Mouse (Mus musculus) myocyte (in vitro differentiated cells): Measurements from ENCODE around the gene Tbx5.

Source experiments
- MYOG ChIP-seq, 3 experiments: IDR thresholded peaks; one replicate each; pipeline ENCODE4 v1.6.1; 2011; ENCODE audit warnings: control low read depth in 2 of 3, low read depth in 2 of 3, mild to moderate bottlenecking in 2 of 3; ENCODE audit not compliant: insufficient read length in 2 of 3, control insufficient read depth in 1 of 3, insufficient read depth in 1 of 3
- POLR2A ChIP-seq: IDR thresholded peaks from one replicate; pipeline ENCODE4 v1.6.1; 2011; ENCODE audit warnings: low read depth, mild to moderate bottlenecking, control low read depth, moderate library complexity; ENCODE audit not compliant: insufficient read length
- POLR2AphosphoS2 ChIP-seq: IDR thresholded peaks from one replicate; pipeline ENCODE4 v1.6.1; 2011; ENCODE audit warnings: low read depth, control low read depth; ENCODE audit not compliant: insufficient read length
- SRF ChIP-seq: IDR thresholded peaks from one replicate; pipeline ENCODE4 v1.6.1; 2011; ENCODE audit warnings: low read depth; ENCODE audit not compliant: control insufficient read depth, insufficient read length

- no peak for TF ChIP-seq POLR2AphosphoS2
- no peak for TF ChIP-seq POLR2A
- no peak for TF ChIP-seq MYOG (IDR thresholded peaks at IDR 0.05; ENCODE audit: control insufficient read depth in 1 of 3, insufficient read depth in 1 of 3, insufficient read length in 2 of 3, low read depth in 2 of 3)
- TF ChIP-seq SRF = no peak
Measured at GRCm38 (mm10) chr5:119887381-119887780, 54.9 kb downstream of the Tbx5 start.
